Mouse (Mus musculus) left cerebral cortex, postnatal 25 days (tissue): Measurements from ENCODE around the gene Grik3. TPM values are rescaled to one million over a fixed set of nuclear protein-coding genes. Genes with fewer than 3 reads are reported as not detected.
A peak's percentile ranks its signal among the peaks of the same experiment; 100 is the strongest.
"Not testable (repeated sequence)": the region's sequence is repeated elsewhere in the genome, so short reads cannot be mapped to it uniquely, and the experiment has no call there.

Source experiments
- DNase-seq, 2 experiments: peaks; one replicate each; pipeline ENCODE4 v3.0.0; 2022; ENCODE audit warnings: low spot score in 2 of 2, mixed read lengths in 1 of 2
- intact Hi-C: fragments of 180-260 bp; cut with DNase I; formaldehyde crosslinking; loops from one replicate; pipeline ENCODE4 v1.15.1; 2025
- total RNA-seq, 2 experiments: library from RNA; stranded (reverse); gene quantifications; 2 replicates each; pipeline ENCODE4 v1.2.3; 2021

Grik3 gene
- total RNA-seq, 2 experiments from 2014 or later, result 43.1 to 43.4 TPM

DNA sequence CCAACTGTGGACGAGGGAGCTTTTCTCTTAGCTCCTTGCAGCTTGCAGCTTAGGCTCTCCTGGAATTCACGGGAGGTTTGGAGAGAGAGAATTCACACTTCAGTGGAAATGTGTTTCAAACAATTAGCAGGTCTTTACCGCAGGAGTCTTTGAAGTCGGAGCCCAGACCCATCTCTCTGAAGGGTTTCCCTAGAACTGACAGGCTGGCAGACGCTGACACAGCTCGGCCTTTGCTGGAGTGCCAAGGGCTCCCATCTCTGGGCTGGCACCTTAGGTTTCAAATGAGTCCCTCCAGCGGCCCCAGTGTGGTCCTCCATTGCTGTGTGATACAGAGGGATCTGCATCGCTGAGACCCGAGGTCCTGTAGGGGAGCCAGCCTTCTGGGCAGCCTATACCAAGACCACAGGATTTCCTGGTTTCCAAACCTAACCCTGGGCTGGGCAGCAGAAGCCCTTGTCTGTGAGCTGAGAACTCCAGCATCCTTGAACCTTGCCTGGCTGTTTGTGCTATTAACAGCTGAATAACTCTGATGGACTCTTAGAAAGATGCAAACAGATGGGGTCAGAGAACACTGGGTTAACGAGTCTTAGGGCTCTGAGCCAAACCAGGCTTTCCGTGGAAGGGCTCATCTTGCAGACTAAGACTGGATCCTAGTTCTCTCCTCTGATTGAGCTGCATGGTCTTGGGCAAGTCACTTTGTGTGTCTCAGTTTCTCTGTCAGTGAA, 83.6 kb downstream of the Grik3 start:
- intact Hi-C loops, result no loop called here
- DNase-seq, result no peak

DNA sequence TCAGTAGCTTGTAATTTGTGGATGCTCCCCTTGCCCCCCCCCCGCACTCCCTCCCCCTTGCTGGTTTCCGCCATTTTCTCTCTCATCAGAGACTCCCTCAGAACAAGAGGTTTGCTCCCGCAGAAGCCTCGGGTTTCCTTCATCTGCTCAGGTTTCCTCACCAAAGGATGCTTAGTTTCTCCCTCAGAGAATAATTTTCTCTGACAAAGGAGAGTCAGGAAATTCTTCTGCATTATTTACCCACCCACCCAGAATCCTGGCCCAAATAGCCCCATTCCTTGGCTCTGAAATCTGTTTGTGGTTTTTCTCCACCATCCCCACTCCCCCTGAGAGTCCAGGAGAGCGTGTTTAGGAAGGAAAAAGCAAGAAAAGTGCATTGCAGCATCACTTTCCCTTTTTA, 89.8 kb downstream of the Grik3 start:
- no peak for DNase-seq
- intact Hi-C loops, result no loop called here

DNA sequence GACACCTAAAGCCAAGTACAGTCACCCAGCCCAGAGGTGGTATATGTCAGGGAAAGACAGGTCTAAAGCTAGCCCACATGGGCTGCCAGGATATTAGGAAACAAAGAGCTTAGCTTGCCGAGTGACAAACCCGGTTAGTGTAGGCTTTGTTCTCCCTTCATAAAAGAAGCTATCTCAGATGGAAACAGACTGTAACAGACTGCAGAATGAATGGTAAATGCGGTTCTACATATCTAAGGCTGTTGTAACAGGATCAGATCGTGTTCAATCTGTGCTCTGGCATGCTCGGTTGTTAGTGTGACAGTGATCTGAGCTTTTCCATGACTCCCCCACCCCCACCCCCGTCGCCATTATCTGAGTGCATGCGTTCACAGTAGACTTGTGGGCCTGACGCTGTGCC, 92.8 kb downstream of the Grik3 start:
- intact Hi-C loops, result no loop called here
- DNase-seq, result no peak

DNA sequence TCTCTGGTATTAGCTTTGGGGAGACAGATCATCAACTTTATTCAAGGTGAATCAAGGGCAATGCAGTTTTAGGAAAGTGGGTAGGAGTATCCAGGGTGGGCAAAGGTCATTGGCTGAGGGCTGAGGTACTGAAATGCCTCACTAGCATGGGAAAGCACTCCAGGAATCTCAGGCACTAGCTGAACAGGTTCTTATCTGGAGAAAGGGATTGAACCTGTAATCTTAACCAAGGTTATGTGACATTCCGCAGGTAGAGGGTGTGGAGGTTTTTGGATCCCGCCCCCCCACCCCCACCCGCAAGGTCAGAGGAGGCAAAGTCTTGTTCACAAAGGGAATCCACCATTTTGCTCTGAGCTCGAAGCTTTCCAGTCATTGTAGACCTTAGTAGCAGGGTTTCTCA, 93.4 kb downstream of the Grik3 start:
- DNase-seq, result no peak
- intact Hi-C loops, result no loop called here

DNA sequence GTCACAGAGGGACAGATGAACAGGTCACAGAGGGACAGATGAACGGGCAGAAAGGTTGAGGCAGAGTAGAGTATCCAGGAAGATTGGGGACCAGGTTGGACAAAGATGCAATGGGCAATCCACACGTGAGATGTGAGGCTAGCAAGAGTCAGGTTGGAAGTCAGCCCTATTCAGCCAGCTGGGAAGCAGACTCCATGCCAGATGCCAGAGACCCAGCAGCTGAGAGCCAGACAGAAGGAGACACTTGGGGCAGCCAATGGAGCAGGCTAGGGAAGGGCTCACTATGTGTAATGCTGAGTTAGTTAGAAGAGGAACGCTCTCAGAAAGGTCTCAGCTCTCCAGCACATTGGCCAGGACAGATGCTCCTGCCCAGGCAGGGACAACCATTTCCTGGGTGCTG, 94.2 kb downstream of the Grik3 start:
- intact Hi-C loops, result no loop called here
- DNase-seq, result no peak

DNA sequence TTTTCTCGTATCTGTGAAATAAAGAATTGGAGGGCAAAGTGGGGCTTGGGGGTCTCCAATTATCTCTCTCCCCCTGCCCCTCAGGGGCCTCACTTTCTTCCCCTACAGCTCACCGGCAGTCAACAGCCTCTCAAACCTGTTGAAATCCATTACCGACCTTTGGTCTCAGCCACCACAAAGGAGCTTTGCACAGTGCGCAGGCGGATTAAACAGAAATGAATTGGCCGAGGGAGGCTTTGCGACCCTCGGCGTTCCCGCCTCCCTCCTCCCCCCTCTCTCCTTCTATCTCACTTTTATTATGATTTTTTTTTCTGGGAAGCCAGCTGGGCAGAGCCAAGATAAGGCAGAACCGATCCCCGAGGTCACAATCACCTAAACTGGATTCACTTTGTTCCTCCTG, 97.1 kb downstream of the Grik3 start:
- intact Hi-C loops, result no loop called here
- DNase-seq, result no peak

DNA sequence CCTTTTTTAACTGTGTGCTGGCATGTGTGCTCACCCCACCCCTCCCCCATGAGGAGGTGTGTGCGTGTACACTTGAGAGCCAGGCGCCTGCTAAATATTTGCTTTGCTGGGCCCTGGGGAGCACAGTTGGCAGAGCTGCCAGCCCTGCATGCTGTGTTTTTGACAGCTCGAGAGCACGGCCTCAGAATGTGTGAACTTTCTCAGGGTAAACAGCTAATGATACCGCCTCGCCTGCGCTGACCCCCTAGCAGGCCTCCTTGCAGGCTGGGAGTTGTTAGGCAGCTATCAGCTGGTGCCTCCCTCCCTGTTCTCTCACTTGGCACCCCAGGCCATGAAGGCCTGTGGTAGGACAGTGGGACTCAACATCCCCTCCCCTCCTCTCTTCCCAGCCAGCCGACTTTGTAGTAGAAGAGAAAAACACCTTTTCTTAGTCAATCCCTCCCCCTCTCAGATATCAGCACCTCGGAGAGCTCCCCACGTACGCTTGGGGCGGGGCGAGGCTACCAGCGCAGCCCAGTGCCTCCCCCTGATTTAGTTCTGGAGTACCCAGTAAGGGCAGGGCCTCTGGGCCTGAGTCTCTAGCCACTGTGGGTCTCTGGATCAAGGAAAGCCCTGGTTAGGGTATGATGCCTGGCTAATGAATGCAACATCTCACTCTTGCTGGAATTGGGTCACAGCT, 99.9 kb downstream of the Grik3 start:
- intact Hi-C loops, result no loop called here
- no peak for DNase-seq

DNA sequence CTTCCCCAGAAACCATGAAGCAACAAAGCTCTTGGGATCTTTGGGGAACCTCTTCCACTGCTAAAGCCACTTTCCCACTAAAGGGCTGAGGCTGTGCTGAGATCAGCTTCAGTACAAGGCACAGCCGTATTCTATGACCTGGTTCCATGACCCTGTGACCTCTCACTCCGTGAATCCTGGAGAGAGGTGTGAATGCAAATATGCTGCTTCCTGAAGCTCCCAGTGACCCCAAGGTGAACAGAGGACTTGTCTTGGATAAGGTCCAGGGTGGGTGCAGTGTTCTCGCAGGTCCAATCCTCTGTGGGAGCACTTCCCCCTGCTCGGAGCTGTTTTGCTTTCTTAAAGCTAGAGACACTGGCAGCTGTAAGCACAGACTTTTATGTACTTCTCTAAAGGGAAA, 102.2 kb downstream of the Grik3 start:
- intact Hi-C loops, result no loop called here
- no peak for DNase-seq

DNA sequence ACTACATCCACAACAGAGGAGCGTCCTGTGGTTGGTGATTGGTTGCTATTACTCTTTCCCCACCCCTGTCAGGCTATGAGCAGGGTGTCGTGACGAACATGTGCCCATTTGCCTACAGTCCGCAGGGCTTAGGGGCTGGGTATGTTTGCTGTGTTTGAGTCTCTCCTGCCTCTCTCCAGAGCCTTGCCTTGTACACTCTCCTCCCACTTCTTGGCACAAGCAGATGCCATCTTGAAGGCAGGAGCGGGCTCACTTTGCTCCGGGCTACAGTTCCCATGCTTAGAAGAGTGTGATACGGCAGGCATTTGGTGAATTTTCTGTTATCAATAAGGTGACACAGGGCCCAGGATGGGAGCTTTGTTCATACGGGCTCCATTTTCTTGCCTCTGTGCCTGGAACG, 104.5 kb downstream of the Grik3 start:
- DNase-seq, result peak in 1 of 2 experiments; percentile 37
- intact Hi-C loops, result no loop called here

DNA sequence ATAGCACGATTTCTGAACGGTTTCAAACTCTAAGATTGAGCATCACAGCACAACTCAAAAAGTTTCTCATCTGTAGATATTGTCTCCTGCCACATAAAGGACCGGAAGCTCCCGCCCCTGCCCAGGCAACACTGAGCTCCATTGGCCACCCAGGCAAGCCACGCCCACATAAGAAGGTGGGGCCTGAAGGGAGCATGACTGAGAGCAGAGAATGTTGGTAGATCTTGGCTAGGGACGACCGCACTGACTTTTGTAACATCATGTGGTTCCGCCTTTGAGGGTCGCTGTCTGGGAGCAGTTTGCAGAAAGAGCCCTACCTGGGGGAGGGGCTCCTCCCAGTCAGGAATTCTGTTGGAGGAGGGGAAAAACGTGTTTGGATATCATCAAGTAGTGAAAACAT, 108.2 kb downstream of the Grik3 start:
- no peak for DNase-seq
- intact Hi-C loops, result no loop called here

DNA sequence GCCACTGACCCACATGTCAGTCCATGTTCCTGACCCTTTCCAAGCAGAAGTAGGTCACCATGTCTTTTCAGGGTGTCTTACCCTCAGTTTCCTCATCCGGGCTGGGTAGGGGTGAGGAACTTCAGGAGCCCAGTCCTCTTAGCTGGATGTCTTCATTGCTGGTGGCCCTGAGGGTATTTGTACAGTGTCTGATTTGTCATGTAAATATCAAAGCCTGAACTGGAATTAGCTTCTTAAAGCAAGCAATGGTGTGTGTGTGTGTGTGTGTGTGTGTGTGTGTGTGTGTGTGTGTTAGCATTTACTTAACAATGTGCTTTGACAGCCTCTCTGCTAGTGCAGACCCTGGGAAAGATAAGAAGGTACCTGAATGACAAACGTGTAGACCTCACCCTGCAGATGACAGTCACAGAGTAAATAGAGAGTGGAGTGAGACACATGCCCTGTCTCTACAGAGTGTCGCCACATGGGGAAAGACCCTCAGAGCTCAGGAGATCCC, 109.1 kb downstream of the Grik3 start:
- intact Hi-C loops, result no loop called here
- no peak for DNase-seq

DNA sequence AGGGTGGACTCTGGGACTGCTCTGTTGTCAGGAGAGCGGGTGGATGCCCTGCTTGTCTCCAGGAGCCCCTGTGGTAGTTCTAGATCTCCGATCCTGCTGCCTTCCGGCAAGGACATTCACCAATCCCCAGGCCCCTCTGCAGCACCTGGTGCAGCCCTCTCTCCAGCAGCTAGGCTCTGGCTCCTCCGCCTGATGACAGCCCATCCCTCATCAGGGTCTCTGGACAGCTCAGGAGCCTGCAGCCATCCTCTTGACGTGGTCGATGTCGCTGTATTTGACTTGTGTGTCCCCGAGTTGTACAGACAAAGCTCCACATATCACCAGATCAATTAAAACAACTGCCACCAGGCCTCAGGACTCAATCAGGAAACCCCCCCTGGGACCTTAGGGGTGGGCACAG, 110.1 kb downstream of the Grik3 start:
- DNase-seq, result no peak
- intact Hi-C loops, result no loop called here

DNA sequence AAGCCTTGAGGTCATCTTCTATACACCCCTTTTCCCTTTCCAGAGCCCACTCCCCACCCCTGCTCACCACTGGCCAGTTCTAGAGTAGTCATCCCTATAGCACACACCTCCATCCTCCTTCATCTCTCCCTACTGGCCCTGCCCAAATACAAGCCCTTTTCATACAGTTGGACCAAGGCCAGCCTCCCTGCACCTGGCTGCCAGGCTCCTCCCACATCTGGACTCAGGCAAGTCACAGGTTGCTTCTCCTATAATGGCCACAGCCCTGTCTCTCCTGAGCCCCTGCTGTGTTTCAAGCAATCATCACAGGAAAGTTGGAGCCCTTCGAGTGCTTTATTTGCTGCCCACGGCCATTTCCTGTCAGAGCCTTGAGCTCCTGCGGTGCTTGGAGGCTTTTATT, 110.8 kb downstream of the Grik3 start:
- DNase-seq, result no peak
- intact Hi-C loops, result no loop called here

DNA sequence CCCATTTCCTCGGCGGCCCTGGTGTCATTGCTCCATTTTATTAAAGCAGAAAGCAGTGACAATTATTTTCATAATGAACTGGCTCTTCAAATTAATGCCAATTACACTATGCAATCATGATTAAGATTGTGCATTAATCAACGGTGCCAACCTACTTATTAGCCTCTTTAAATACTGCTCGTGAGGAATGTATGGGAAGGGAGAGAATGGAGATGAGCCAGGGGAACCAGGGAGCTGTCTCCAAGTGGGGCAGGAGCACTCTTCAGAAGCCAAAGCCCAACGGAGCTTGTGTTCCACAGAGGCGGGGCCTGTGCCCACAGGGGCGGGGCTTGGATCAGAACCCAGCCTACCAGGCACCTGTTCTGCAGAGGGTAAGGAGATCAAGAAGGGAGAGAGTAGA, 114.0 kb downstream of the Grik3 start:
- intact Hi-C loops, result no loop called here
- no peak for DNase-seq

DNA sequence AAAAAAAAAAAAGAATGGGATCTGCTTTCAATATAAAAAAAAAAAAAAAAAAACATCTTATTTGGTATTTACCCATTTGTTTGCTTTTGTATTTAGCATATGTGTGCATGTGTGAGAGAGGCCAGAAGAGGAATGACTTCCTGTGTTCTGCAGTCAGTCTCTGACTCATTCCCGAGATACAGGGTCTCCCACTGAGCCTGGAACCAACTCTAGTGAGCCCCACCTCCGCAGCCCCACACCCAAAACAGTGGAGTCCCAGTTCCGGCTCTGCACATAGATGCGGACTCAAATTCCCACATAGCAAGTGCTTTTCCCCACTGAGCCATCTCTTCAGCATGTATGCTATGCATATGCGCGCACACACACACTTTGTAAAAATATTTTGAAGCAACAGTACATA, 115.6 kb downstream of the Grik3 start:
- DNase-seq, result no peak
- intact Hi-C loops, result no loop called here

DNA sequence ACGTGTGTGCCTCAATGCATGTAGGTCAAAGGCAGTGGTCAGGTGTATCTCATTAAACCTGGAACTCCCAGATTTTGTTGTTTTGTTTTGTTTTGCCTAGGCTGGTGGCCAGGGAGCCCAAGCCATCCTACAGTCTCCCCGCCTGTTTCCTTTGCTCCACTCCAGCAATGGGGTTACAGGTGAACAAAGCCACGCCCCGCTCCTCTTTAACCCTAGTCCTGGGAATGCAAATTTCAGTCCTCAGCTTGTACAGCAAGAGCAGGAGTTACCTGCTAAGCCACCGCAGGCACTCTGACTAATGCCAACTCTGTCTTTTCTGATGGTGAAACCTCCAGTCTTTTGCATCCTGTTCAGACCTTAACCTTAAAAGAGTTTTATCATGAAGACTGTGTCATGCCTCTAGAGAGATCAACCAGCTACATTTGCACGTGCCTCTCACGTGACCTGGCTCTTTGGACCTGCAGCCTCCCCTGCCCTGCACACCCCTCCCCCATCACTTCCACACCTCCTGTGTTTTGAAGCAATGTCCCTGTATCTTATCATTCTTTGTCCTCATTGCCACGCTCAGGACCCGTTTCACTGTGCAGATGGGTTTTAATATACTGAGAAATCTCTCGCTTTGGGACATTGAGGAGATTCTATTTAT, 117.0 kb downstream of the Grik3 start:
- intact Hi-C loops, result no loop called here
- no peak for DNase-seq

DNA sequence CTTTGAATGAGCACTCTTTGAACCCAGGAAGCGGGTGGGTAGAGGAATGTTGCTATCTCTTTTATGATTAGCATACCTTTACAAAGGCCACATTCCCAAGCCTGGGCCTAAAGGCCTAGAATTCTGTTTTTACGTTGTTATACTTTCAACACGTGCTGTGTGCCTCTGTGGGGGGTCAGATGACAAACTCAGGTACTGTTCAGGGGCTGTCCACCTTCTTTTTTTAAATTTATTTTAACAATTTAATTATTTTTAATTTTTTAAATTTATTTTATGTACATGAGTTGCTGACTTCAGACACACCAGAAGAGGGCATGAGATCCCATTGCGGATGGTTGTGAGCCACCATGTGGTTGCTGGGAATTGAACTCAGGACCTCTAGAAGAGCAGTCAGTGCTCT, 118.4 kb downstream of the Grik3 start:
- intact Hi-C loops, DNase-seq: not testable (repeated sequence)

DNA sequence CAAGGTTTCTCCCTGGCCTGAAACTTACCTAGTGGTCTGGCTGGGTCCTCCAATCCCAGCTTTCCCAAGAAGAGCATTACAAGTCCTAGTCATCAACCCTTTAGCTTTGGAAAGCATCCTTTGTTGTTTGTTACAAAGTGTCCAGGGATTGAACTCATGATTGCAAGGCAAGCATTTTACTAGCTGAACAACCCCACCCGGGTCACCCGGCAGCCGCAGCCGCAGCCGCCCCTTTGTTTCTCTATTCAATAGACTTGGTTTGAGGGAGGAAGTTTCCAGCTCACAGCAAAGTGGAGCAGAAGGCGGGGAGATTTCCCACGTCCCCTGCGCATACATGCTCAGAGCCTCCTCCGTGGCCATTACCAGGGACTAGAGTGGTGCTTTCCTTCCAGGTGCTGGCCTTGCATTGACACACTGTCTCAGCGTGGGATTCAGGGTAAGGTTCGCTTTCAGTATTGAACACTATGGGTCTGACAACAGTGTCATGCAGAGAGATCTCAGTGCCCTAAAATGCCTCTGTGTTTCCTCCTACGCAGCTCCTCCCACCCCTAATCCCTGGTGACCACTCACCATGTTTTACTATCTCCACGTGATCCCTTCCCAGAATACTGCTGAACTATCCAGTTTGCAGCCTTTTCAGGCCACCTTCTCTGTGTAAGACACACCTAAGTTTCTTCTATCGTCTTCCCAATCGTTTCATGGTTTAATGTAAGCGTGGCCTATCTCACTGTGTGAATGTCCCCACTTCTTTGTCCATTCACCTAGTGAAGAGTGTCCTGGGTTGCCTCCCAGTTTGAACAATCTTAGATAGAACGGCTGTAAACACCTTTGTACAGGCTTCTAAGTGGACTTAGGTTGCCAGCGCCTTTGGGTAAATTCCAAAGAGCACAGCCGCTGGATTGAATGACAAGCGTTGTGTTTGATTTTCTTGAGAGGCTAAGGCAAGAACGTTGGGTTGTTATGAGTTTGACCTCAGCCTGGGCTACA, 119.1 kb downstream of the Grik3 start:
- DNase-seq, result no peak
- intact Hi-C loops, result no loop called here

DNA sequence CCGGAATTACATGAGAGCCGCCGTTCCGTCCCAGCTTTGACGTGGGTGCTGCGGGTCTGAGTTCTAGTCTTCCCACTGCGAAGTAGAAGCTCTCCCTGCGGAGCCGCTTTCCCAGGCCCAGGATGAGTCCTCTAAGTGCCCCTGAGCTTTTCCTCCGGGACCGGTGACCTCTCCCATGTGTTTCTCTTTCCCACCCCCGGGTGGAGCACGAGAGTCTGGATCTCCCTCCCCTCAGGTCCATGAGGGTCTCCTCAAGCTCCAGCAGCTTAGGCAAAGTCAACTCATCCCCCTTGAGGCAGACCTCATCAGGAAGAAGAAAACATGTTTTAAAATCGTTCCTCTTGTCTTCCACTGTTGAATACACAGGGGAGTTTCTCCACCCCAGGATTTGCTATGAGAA, 127.4 kb downstream of the Grik3 start:
- intact Hi-C loops, result no loop called here
- DNase-seq, result no peak
